13 mouse cellular contexts compared by ENCODE assay signal in genomic region chr9:98727276-98727860, GRCm38 (mm10).
DNase-seq lines count a peak whose midpoint lies in the region; ATAC-seq lines count a peak whose summit lies in the region.
"Had no signal": no experiment of that assay in that cellular context is flagged by ENCODE, and none has a peak within 500 bp of the region (broad histone marks: within the 10 kb centered on the region; RNA-seq: fewer than 3 reads in every experiment).

No protein-coding gene starts in this region.

- no peaks in the 10 kb centered on the region for H3K36me3 ChIP-seq in embryonic facial prominence, embryonic 10.5 days (replicated peaks)
- H3K36me3 ChIP-seq: heart, embryonic 12.5 days; hindbrain, embryonic 15.5 days; liver, embryonic 15.5 days had no signal

- no peak overlapping the region for H3K4me3 ChIP-seq in embryonic facial prominence, embryonic 10.5 days
- H3K4me3 ChIP-seq: erythroblast, embryonic 14.5 days; heart, embryonic 12.5 days; hindbrain, embryonic 15.5 days; liver, embryonic 15.5 days had no signal

- peak; percentile 11 to 16 for DNase-seq in kidney, postnatal 36 days
- no peak for DNase-seq in kidney, adult 18-20 months
- DNase-seq in embryonic facial prominence, embryonic 10.5 days (ENCODE audit: low spot score): peak; percentile 74
- peak; percentile 63 to 75 for DNase-seq in lung, adult 18-20 months
- DNase-seq in testis, postnatal 10 days (ENCODE audit: low spot score): peak; percentile 38
- DNase-seq in right cerebral cortex, postnatal 36 days (ENCODE audit: low spot score in 2 of 2): no peak
- no peak for DNase-seq in right cerebral cortex, postnatal 10 days (ENCODE audit: low spot score in 2 of 2)
- DNase-seq: cerebellum, adult 11 months had no signal

- no peak for ATAC-seq in erythroblast, adult 5-6 weeks (replicated peaks; ENCODE audit: low FRiP score, poor library complexity, severe bottlenecking)

- H3K9me3 ChIP-seq in embryonic facial prominence, embryonic 10.5 days: 0 out of 2 replicates have a peak, but pooled peaks cover 5% of the 10 kb centered on the region
- H3K9me3 ChIP-seq: hindbrain, embryonic 15.5 days; liver, embryonic 15.5 days had no signal

- no peaks in the 10 kb centered on the region for H3K27me3 ChIP-seq in embryonic facial prominence, embryonic 10.5 days (replicated peaks; ENCODE audit: low read depth, poor library complexity, severe bottlenecking)
- H3K27me3 ChIP-seq: heart, embryonic 12.5 days; hindbrain, embryonic 15.5 days; liver, embryonic 15.5 days had no signal

- H3K27ac ChIP-seq in embryonic facial prominence, embryonic 10.5 days (replicated peaks): peak overlapping the region; percentile 60; the same call in 1 of the 2 replicates
- H3K27ac ChIP-seq: hindbrain, embryonic 15.5 days; liver, embryonic 15.5 days had no signal

- H3K4me1 ChIP-seq in embryonic facial prominence, embryonic 10.5 days: peaks cover 27% of the 10 kb centered on the region
- H3K4me1 ChIP-seq: heart, embryonic 12.5 days; hindbrain, embryonic 15.5 days; liver, embryonic 15.5 days had no signal

- WGBS in embryonic facial prominence, embryonic 10.5 days: 33% methylated on average over 5 of the region's 5 CpGs

Comparison
In these comparisons a context has a peak if more than half of its experiments do, and no peak if none do; other contexts are left out.
1. DNase-seq: peak in kidney, postnatal 36 days (2 of 2), embryonic facial prominence, embryonic 10.5 days (single experiment), lung, adult 18-20 months (2 of 2) and testis, postnatal 10 days (single experiment); none in kidney, adult 18-20 months (single experiment), right cerebral cortex, postnatal 36 days (0 of 2) and right cerebral cortex, postnatal 10 days (0 of 2).